Mouse (Mus musculus) layer of hippocampus, postnatal 10 days (tissue): ENCODE results near the gene Polq. TPM values are rescaled to one million over a fixed set of nuclear protein-coding genes. Genes with fewer than 3 reads are reported as not detected.
A peak's percentile ranks its signal among the peaks of the same experiment; 100 is the strongest.
"Not testable (repeated sequence)": the region's sequence is repeated elsewhere in the genome, so short reads cannot be mapped to it uniquely, and the experiment has no call there.

Source experiments
- DNase-seq, 2 experiments: peaks; one replicate each; pipeline ENCODE4 v3.0.0; 2021; ENCODE audit warnings: low spot score in 2 of 2
- total RNA-seq, 2 experiments: library from RNA; stranded (reverse); gene quantifications; 2 replicates each; pipeline ENCODE4 v1.2.3; 2021

Gene Polq
- total RNA-seq, 2 experiments from 2014 or later = 2.7 to 2.9 TPM

GRCm38 (mm10) chr16:37094169-37094833 lies 82.7 kb downstream of the Polq start:
- DNase-seq = no peak

GRCm38 (mm10) chr16:37108763-37109162 lies 97.2 kb downstream of the Polq start:
- peak in 1 of 2 experiments; percentile 27 for DNase-seq

GRCm38 (mm10) chr16:37109285-37109684 lies 97.7 kb downstream of the Polq start:
- peak; percentile 28 to 41 for DNase-seq

DNA sequence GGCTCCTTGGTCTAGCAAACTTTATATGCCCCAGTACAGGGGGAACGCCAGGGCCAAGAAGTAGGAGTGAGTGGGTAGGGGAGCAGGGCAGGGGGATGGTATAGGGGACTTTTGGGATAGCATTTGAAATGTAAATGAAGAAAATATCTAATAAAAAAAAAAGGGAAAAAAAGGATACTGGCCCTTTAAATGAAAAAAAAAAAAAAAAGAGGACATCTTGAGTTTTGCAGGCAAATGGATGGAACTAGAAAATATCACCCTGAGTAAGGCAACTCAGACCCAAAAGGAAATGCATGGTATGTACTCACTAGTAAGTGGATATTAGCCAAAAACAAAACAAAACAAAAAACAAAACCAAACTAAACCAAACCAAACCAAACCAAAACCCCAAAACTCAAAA lies 113.6 kb downstream of the Polq start:
- DNase-seq = not testable (repeated sequence)

Other genes with a start within 250 kb of the Polq start
- 10 to 100 TPM; 49.3 to 50.1 TPM for gene Slc15a2, start 226.8 kb upstream of the Polq start, total RNA-seq
- gene Iqcb1, start 183.4 kb upstream of the Polq start, total RNA-seq = 10 to 100 TPM; 36.4 to 43.1 TPM
- 1 to 10 TPM in 1 of 2 experiments, under 1 TPM in 1; 0.54 to 1.2 TPM for gene Eaf2, start 136.8 kb upstream of the Polq start, total RNA-seq
- 10 to 100 TPM; 59.3 to 62.9 TPM for gene Golgb1, start 136.6 kb upstream of the Polq start, total RNA-seq
- gene Hcls1, start 76.8 kb upstream of the Polq start, total RNA-seq = 1 to 10 TPM; 4.3 to 5.8 TPM
- gene Fbxo40, start 21.3 kb upstream of the Polq start, total RNA-seq = under 1 TPM in 1 of 2 experiments, not detected in 1; 0.14 TPM